In genomic region chr2:106182051-106182450, GRCm38 (mm10) we compare ENCODE assay signal across 12 mouse cellular contexts.
DNase-seq lines count a peak whose midpoint lies in the region; ATAC-seq lines count a peak whose summit lies in the region.
"Had no signal": no experiment of that assay in that cellular context is flagged by ENCODE, and none has a peak within 500 bp of the region (broad histone marks: within the 10 kb centered on the region; RNA-seq: fewer than 3 reads in every experiment).

No protein-coding gene starts in this region.

- peak; percentile 68 for DNase-seq in left cerebral cortex, postnatal 4 days
- DNase-seq in left cerebral cortex, postnatal 36 days (ENCODE audit: low spot score in 2 of 2), result no peak
- peak; percentile 44 for DNase-seq in midbrain, embryonic 10.5 days (ENCODE audit: low spot score)
- DNase-seq in retina, embryonic 14.5 days (ENCODE audit: low spot score), result peak; percentile 53
- DNase-seq in adrenal gland, postnatal 36 days, result no peak
- DNase-seq in c-Kit-positive CD71-positive TER-119-positive erythroid progenitor cells, embryonic 14.5 days (ENCODE audit: low spot score), result no peak
- no peak for DNase-seq in spleen, postnatal 14 days (ENCODE audit: low spot score in 2 of 2)
- DNase-seq: cerebellum, adult 18-20 months; liver; lung, postnatal 36 days; thymus, postnatal 25 days had no signal

- no peaks in the 10 kb centered on the region for H3K4me1 ChIP-seq in forebrain, embryonic 16.5 days (replicated peaks; ENCODE audit: control insufficient read depth, insufficient read depth, low read length)
- peaks cover 14% of the 10 kb centered on the region for H3K4me1 ChIP-seq in midbrain, embryonic 10.5 days

- intact Hi-C loops in left cerebral cortex, postnatal 4 days (cut with DNase I), result no loop called here
- intact Hi-C loops in left cerebral cortex, postnatal 36 days (cut with DNase I), result no loop called here

- ATAC-seq in forebrain, embryonic 16.5 days, result 0 out of 2 replicates have a peak, but pooled peaks have one; percentile 28

- H3K36me3 ChIP-seq in forebrain, embryonic 16.5 days (ENCODE audit: control insufficient read depth, insufficient read depth), result no peaks in the 10 kb centered on the region
- H3K36me3 ChIP-seq in midbrain, embryonic 10.5 days, result no peaks in the 10 kb centered on the region

- no peaks in the 10 kb centered on the region for H3K27me3 ChIP-seq in forebrain, embryonic 16.5 days (replicated peaks; ENCODE audit: control insufficient read depth, insufficient read depth, low read length)
- H3K27me3 ChIP-seq in midbrain, embryonic 10.5 days (ENCODE audit: low read depth, poor library complexity, severe bottlenecking), result peaks cover 9% of the 10 kb centered on the region; the same call in 1 of the 2 replicates

- 20% methylated on average over 9 of the region's 10 CpGs for WGBS in forebrain, embryonic 16.5 days
- WGBS in midbrain, embryonic 10.5 days, result 3% methylated on average over 9 of the region's 10 CpGs

- H3K27ac ChIP-seq in forebrain, embryonic 16.5 days (ENCODE audit: low read length), result no peak overlapping the region
- H3K27ac ChIP-seq in midbrain, embryonic 10.5 days (replicated peaks), result no peak overlapping the region

- H3K9ac ChIP-seq in forebrain, embryonic 16.5 days (replicated peaks; ENCODE audit: low read depth, low read length), result no peak overlapping the region

- H3K4me2 ChIP-seq in forebrain, embryonic 16.5 days (ENCODE audit: low read length), result peak overlapping the region; percentile 27

- no peaks in the 10 kb centered on the region for H3K9me3 ChIP-seq in forebrain, embryonic 16.5 days (ENCODE audit: control insufficient read depth, low read length)
- no peaks in the 10 kb centered on the region for H3K9me3 ChIP-seq in midbrain, embryonic 10.5 days (replicated peaks)

- no peak overlapping the region for H3K4me3 ChIP-seq in forebrain, embryonic 16.5 days (replicated peaks; ENCODE audit: low read length)
- peak overlapping the region; percentile 46 for H3K4me3 ChIP-seq in midbrain, embryonic 10.5 days

Comparison
In these comparisons a context has a peak if more than half of its experiments do, and no peak if none do; other contexts are left out.
1. DNase-seq: peak in left cerebral cortex, postnatal 4 days (single experiment), midbrain, embryonic 10.5 days (single experiment) and retina, embryonic 14.5 days (single experiment); none in left cerebral cortex, postnatal 36 days (0 of 2), adrenal gland, postnatal 36 days (0 of 2), c-Kit-positive CD71-positive TER-119-positive erythroid progenitor cells, embryonic 14.5 days (single experiment) and spleen, postnatal 14 days (0 of 2).